Mouse (Mus musculus) splenic B cell, adult 2 months (primary cell): ENCODE measurements around the gene Rab26.

Source experiments
- DNase-seq: peaks from one replicate; pipeline ENCODE4 v3.0.0-alpha.2; 2011; ENCODE audit warnings: low read depth, low spot score
- H3K27me3 ChIP-seq: 2 replicates; pipeline ENCODE4 v1.6.1; 2012; ENCODE audit warnings: mild to moderate bottlenecking, low read length, moderate library complexity, mixed read lengths; ENCODE audit not compliant: control insufficient read depth, poor library complexity, insufficient read depth, severe bottlenecking
- H3K36me3 ChIP-seq: 2 replicates; pipeline ENCODE4 v1.6.1; 2012; ENCODE audit warnings: mild to moderate bottlenecking, low read length, moderate library complexity, mixed read lengths; ENCODE audit not compliant: control insufficient read depth, poor library complexity, insufficient read depth, severe bottlenecking

Gene Rab26

DNA sequence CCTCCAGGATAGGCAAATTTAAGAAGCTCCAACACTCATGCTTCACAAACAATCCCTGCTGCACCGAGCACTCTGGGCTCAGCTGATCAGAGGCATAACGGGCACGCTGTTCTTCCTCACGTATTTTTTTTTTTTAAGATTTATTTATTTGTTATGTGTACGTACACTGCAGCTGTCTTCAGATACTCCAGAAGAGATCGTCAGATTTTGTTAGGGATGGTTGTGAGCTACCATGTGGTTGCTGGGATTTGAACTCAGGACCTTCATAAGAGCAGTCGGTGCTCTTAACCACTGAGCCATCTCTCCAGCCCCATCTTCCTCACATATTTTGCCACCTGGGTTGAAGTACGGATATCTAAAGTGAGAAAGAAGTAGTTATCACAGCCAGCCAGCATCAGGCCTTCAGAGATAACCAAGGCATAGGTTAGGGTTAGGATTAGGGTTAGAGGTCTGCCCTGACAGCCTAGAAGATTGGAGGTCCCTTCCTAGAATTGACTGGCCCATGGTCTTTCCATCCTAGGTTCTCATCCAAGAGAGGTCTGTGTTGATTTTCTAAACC, at the start of gene Rab26:
Gene Rab26, minus strand, starts transcription at position 51 of the 559 bp plus-strand sequence.
- no peaks in the 10 kb centered on the region for H3K27me3 ChIP-seq
- DNase-seq = no peak
- 0 out of 2 replicates have a peak, but pooled peaks cover 1% of the 10 kb centered on the region for H3K36me3 ChIP-seq

DNA sequence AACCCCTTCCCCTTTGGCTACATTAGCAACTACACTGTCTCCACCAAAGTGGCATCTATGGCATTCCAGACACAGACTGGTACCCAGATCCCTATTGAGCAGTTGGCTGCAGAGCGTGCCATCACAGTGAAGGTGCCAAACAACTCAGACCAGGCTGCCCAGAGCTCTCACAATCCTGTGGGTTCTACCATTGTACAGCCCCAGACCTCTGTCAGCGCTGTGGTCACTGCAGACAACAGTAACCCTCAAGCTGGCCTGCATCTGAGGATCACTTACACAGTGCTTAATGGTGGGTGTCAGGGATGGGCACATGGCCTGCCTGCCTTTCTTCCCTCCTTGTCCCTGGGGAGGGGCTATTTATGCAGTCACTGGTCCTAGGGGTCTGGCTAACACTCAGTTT, 46.3 kb upstream of the Rab26 start:
- H3K27me3 ChIP-seq = no peaks in the 10 kb centered on the region
- H3K36me3 ChIP-seq = peaks cover 6% of the 10 kb centered on the region
- DNase-seq = no peak

DNA sequence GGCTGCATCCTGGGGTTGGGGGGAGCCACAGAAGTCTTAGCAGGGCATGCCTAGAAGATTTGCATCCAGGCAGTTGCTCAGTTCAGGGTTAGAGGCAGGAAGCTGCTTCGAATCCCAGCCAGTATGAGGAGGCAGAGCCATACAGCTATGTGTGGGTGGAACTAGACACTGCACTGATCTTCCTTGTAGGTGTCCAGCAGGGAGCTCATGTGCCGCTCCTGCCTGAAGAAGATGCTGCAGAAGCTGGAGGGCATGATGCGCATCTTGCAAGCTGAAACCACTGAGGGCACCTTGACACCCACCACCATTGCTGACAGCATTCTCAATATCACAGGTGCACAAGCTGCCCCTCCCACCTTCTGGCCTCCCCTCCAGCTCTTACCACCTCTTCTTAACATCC, 45.5 kb upstream of the Rab26 start:
- no peaks in the 10 kb centered on the region for H3K27me3 ChIP-seq
- DNase-seq = no peak
- H3K36me3 ChIP-seq = peaks cover 6% of the 10 kb centered on the region

DNA sequence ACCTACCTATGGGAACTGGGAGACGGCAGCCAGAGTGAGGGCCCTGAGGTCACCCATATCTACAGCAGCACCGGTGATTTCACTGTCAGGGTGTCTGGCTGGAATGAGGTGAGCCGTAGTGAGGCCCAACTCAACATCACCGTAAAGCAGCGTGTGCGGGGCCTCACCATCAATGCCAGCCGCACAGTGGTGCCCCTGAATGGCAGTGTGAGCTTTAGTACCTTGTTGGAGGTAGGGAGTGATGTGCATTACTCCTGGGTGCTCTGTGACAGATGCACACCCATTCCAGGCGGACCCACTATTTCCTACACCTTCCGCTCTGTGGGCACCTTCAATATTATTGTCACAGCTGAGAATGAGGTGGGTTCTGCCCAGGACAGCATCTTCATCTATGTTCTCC, 39.8 kb upstream of the Rab26 start:
- H3K27me3 ChIP-seq = no peaks in the 10 kb centered on the region
- peaks cover 2% of the 10 kb centered on the region for H3K36me3 ChIP-seq
- no peak for DNase-seq

DNA sequence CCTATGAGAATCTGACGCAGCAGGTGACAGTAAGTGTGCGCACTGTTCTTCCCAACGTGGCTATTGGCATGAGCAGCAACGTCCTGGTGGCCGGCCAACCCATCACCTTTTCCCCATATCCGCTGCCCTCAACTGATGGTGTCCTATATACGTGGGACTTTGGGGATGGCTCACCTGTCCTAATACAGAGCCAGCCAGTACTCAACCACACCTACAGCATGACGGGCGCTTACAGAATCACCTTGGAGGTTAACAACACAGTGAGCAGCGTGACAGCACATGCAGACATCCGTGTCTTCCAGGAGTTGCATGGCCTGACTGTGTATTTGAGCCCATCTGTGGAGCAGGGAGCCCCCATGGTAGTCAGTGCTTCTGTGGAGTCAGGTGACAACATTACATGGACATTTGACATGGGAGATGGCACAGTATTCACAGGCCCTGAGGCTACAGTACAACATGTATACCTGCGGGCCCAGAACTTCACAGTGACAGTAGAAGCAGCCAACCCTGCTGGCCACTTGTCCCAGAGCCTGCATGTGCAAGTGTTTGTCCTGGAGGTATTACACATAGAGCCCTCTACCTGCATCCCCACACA, 38.7 kb upstream of the Rab26 start:
- no peak for DNase-seq
- H3K27me3 ChIP-seq = no peaks in the 10 kb centered on the region

DNA sequence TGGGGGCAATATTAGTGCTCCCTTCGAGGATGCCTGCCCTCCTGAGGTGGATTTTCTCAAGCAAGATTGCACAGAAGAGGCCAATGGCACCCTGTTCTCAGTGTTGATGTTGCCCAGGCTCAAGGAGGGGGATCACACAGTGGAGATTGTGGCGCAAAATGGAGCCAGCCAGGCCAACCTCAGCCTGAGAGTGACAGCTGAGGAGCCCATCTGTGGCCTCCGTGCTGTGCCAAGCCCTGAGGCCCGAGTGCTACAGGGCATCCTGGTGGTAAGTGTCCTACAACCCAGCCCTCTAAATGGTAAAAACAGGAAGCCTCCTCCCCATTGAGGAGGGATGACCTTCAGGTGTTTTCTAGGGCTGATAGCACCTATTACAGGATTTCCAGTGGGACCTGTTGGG, 35.8 kb upstream of the Rab26 start:
- DNase-seq = no peak
- H3K27me3 ChIP-seq = no peaks in the 10 kb centered on the region

More for the DNA sequence above, 38.7 kb upstream of the Rab26 start:
- peaks cover 4% of the 10 kb centered on the region for H3K36me3 ChIP-seq

DNA sequence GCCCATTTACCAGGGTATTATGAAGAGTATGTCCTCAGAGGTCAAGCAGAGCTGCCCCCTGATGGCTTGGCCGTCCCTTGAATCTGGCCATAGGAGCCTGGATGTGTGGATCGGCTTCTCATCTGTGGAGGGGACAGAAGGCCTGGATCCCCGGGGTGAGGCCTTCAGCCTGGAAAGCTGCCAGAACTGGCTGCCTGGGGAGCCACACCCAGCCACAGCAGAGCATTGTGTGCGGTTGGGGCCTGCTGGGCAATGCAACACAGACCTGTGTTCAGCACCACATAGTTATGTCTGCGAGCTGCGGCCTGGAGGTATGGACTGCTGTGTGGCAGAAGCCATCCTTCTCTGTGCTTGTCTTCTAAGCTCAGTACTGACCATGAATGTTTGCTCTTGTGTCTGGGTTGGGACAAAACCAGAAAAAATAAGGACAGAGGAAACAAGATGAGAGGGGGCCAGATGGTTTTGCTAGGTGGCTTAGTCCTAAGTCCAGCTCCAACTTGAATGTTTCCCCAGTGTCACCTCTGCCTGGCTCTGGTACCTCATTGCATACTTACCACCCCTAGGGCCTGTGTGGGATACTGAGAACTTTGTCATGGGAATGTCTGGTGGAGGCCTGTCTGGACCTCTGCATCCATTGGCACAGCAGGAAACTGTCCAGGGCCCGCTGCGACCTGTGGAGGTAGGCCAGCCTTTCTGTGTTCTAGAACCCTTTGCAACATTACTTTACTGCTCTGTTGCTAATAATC, 33.2 kb upstream of the Rab26 start:
- peaks cover 1% of the 10 kb centered on the region for H3K36me3 ChIP-seq
- H3K27me3 ChIP-seq = no peaks in the 10 kb centered on the region
- no peak for DNase-seq

More for the DNA sequence above, 35.8 kb upstream of the Rab26 start:
- H3K36me3 ChIP-seq = peaks cover 4% of the 10 kb centered on the region

DNA sequence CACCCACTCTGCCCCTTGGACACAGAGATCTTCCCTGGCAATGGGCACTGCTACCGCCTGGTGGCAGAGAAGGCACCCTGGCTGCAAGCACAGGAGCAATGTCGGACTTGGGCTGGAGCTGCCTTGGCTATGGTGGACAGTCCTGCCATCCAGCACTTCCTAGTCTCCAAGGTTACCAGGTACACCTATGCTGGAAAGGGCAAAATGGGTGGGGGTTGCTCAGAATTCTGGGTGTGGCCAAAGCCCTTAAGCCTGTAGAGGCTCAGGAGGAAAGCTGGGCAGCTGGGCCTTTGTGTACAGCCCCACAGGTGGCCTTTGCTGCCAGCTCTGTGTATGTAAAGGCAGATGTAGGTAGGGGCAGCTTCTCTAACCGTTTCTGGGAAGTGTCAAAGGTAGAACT, 31.8 kb upstream of the Rab26 start:
- Histone ChIP-seq H3K36me3 (peaks cover 1% of the 10 kb centered on the region), H3K27me3 (no peaks in the 10 kb centered on the region)
- no peak for DNase-seq

DNA sequence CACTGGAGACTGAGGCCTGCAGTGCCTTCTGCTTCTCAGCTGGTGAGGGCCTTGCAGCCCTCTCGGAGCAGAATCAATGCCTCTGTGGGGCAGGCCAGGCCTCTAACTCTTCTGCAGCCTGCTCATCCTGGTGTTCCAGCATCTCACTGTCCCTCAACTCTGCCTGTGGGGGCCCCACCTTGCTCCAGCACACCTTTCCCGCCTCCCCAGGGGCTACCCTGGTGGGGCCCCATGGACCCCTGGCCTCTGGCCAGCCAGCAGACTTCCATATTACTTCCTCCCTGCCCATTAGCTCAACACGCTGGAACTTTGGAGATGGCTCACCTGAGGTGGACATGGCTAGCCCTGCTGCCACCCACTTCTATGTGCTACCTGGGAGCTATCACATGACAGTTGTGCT, 31.1 kb upstream of the Rab26 start:
- DNase-seq = no peak
- Histone ChIP-seq H3K36me3 (peaks cover 1% of the 10 kb centered on the region), H3K27me3 (no peaks in the 10 kb centered on the region)

DNA sequence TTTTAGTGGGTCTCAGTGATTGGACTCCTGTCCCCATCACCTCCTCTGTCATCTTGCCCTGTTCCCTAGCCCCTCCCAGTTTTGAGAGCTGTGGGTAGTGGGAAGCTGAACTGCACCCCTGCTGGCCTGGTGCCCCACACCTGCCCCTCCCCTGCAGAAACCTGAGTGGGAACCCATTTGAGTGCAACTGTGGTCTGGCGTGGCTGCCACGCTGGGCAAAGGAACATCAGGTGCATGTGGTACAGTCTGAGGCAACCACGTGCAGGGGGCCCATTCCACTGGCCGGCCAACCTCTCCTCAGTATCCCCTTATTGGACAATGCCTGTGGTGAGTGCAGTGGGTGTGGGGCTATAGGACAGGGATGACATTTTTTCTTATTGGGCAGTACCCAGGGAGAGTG, 30.4 kb upstream of the Rab26 start:
- Histone ChIP-seq H3K27me3 (no peaks in the 10 kb centered on the region), H3K36me3 (peaks cover 1% of the 10 kb centered on the region)
- no peak for DNase-seq

DNA sequence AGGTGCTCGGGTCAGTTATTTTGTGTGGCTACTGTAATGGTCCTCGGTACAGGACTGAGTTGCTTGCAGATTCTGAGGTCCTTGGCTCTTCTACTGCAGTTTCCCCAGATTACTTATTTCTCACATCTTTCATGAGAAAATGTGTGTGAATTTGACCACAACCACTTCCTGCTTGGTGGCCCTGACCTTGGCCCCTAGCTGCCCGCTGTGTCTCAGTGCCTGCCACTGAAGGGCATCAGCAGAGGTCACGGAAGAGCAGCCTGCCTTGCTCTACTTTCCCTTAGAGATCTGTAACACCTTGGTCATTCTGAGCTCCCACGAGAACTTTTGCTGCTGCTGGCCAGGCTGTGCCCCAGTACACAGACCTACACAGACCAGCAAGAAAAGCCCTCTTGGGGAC, 29.6 kb upstream of the Rab26 start:
- peaks cover 1% of the 10 kb centered on the region for H3K36me3 ChIP-seq
- no peak for DNase-seq

DNA sequence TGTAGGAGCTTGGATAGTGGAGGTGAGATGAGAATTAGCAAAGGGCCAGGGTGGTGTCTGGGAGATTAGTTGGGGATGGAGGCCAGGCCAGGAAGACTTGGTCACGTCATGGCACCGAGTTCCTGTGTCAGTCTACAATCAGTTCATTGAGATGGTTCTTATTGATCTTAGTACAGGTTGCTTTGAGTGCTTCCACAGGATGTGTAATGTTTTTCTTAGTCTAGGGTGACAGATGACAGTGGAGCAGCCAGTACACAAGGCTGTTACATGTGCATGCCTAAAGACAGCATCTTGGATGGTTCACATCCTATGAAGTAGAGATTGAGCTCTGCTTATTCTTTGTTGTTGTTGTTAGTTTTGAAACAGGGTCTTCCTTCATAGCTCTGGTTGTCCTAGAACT, 27.6 kb upstream of the Rab26 start:
- DNase-seq = no peak
- Histone ChIP-seq H3K27me3 (no peaks in the 10 kb centered on the region), H3K36me3 (no peaks in the 10 kb centered on the region; the same call in 1 of the 2 replicates)

More for the DNA sequence above, 29.6 kb upstream of the Rab26 start:
- H3K27me3 ChIP-seq = no peaks in the 10 kb centered on the region

DNA sequence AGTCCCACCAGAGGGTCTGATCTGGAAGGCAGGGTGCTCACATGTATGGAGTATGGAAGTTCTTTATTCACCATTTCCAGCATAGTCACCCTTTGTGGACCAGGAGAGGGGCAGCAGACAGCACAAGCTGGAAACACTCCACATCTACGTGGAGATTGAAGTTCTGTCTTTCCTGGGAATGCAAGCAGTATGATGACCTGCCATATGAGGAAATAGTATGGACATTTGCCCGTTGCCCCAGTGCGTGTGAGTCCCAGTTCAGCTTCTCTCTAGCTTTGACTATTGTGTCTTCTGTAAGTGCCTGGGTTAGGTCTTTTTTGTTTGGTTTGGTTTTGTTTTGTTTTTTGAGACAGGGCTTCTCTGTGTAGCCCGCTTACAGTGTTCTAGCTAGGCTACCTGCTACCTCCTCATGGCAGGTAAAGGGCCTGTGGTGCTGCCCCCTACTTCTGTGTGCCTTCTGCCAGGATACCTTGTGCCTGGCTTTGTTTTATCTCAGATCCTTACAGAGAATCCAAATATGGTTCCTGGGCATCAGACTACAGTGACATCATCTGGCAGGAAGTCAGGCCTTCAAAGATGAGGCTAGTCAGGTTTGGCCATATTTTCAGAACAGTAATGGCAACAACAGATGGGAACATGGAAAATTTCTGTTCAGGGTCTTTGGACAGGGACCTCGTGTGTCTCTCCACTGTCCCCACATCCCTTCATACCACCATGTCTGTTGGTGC, 26.5 kb upstream of the Rab26 start:
- DNase-seq = no peak
- H3K27me3 ChIP-seq = no peaks in the 10 kb centered on the region
- H3K36me3 ChIP-seq = no peaks in the 10 kb centered on the region; the same call in 1 of the 2 replicates

DNA sequence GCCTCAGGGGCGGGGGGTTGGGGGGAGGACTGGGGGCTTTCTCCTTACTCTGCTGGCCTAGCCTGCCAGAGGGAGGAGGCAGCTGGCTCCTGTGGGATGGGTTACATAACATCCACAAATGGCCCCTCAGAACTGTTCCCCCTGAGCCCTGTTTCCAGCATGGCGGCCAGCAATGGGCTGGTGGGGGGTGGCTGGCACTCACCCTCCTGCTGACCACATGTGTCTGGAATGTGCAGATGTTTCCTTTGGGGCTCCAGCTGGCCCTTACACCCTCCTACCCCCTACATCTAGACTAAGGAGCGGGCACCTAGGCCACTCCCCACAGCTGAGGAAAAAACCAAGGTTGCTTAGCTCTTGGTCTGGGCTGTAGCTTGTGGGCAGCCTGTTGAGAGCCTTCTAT, 25.1 kb upstream of the Rab26 start:
- Histone ChIP-seq H3K27me3 (no peaks in the 10 kb centered on the region), H3K36me3 (no peaks in the 10 kb centered on the region)
- no peak for DNase-seq

DNA sequence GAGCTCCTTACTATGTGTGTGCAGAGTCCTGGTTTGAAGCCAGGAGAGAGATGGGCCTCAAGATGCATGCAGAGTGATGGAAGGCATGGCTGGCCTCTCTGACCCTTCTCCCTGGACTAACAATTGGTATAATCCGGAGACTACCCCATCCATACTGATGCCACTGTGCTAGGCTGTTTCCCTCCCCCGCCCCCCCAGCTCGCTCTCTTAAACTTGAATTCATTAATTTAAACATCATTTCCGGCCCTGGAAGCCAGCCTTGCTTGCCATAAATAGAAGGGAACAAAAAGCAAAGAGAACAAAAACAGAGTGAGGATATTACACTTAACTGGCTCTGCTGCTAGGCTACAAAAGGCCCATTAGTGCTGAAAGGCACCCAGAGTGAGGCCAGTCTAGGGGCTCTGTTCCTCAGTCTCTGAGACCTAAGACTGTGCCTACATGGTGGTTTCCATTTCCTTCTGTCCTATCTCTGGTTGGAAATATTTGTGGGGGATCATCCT, 24.6 kb upstream of the Rab26 start:
- no peaks in the 10 kb centered on the region for H3K27me3 ChIP-seq
- DNase-seq = no peak
- H3K36me3 ChIP-seq = no peaks in the 10 kb centered on the region
